Mouse (Mus musculus) forebrain, embryonic 12.5 days (tissue): ENCODE data around the gene Cmklr1. TPM values are rescaled to one million over a fixed set of nuclear protein-coding genes. Genes with fewer than 3 reads are reported as not detected.
A peak's percentile ranks its signal among the peaks of the same experiment; 100 is the strongest.

ENCODE experiments used
- ATAC-seq: fragments of 200-750 bp; cut with Nextera tagmentation; 2 replicates; pipeline ENCODE4 v1.8.0; 2017; ENCODE audit warnings: moderate TSS enrichment; ENCODE audit not compliant: low FRiP score
- H3K27ac ChIP-seq: fragments of 300-500 bp; sonication (generic); 2 replicates; pipeline ENCODE4 v1.5.1; 2016; ENCODE audit warnings: mild to moderate bottlenecking
- H3K27me3 ChIP-seq: fragments of 300-500 bp; sonication (generic); 2 replicates; pipeline ENCODE4 v1.6.1; 2016; ENCODE audit warnings: mild to moderate bottlenecking
- H3K36me3 ChIP-seq: fragments of 300-500 bp; sonication (generic); replicated peaks from 2 replicates; pipeline ENCODE4 v1.6.1; 2016; ENCODE audit warnings: mild to moderate bottlenecking
- H3K4me1 ChIP-seq: fragments of 300-500 bp; sonication (generic); 2 replicates; pipeline ENCODE4 v1.6.1; 2016
- H3K4me2 ChIP-seq: fragments of 300-500 bp; sonication (generic); 2 replicates; pipeline ENCODE4 v1.6.1; 2016; ENCODE audit warnings: mild to moderate bottlenecking, moderate library complexity
- H3K4me3 ChIP-seq: fragments of 300-500 bp; sonication (generic); replicated peaks from 2 replicates; pipeline ENCODE4 v1.5.1; 2016; ENCODE audit warnings: mild to moderate bottlenecking
- H3K9ac ChIP-seq: fragments of 300-500 bp; sonication (generic); 2 replicates; pipeline ENCODE4 v1.6.1; 2016; ENCODE audit warnings: mild to moderate bottlenecking
- H3K9me3 ChIP-seq: fragments of 300-500 bp; sonication (generic); 2 replicates; pipeline ENCODE4 v1.6.1; 2016
- WGBS: fragments of 180-500 bp; shearing (Covaris S2); methylation state at CpG from one replicate; pipeline ENCODE4 v1.1.7; 2016; 5-methylcytosine and 5-hydroxymethylcytosine counted together
- polyA plus RNA-seq: library from polyadenylated mRNA; unstranded; fragments of >200 nt; fragmentation: Nextera tagmentation; extraction: Ambion mirVana; gene quantifications from 2 replicates; pipeline ENCODE4 v1.2.1, GENCODE M21; 2016

The Cmklr1 gene
- polyA plus RNA-seq = 1.6 and 2.1 TPM in 2 replicates

GRCm38 (mm10) chr5:113650035-113650865 is at the start of gene Cmklr1:
Gene Cmklr1 (minus strand): TSS chr5:113650426.
- Histone ChIP-seq H3K9ac (no peak within 1 kb of the TSS), H3K4me2 (peak within 1 kb of the TSS; percentile 30), H3K27me3 (peaks cover 28% of the 10 kb centered on the region), H3K4me1 (peaks cover 11% of the 10 kb centered on the region), H3K36me3 (no peaks in the 10 kb centered on the region), H3K9me3 (no peaks in the 10 kb centered on the region), H3K27ac (no peak within 1 kb of the TSS), H3K4me3 (peak within 1 kb of the TSS; percentile 8; the same call in 1 of the 2 replicates)
- 14% methylated on average over 30 of the region's 30 CpGs for WGBS
- no peak for ATAC-seq

- Histone ChIP-seq H3K4me1 (peaks cover 23% of the 10 kb centered on the region), H3K36me3 (no peaks in the 10 kb centered on the region), H3K4me3 (no peak overlapping the region), H3K27ac (no peak overlapping the region), H3K9ac (no peak overlapping the region), H3K27me3 (no peaks in the 10 kb centered on the region), H3K4me2 (no peak overlapping the region), H3K9me3 (no peaks in the 10 kb centered on the region)
- 53% methylated on average over 5 of the region's 5 CpGs for WGBS
- ATAC-seq = no peak
Measured at GRCm38 (mm10) chr5:113694415-113694814, 44.2 kb upstream of the Cmklr1 start.

GRCm38 (mm10) chr5:113694000-113694399 is 43.8 kb upstream of the Cmklr1 start:
- no peaks in the 10 kb centered on the region for H3K27me3 ChIP-seq
- H3K4me1 ChIP-seq = peaks cover 26% of the 10 kb centered on the region
- no peak for ATAC-seq
- H3K36me3 ChIP-seq = no peaks in the 10 kb centered on the region
- no peaks in the 10 kb centered on the region for H3K9me3 ChIP-seq
- no peak overlapping the region for H3K4me3 ChIP-seq
- no peak overlapping the region for H3K27ac ChIP-seq
- H3K4me2 ChIP-seq = no peak overlapping the region
- 66% methylated on average over 4 of the region's 4 CpGs for WGBS
- no peak overlapping the region for H3K9ac ChIP-seq

- Histone ChIP-seq H3K27me3 (no peaks in the 10 kb centered on the region), H3K9ac (no peak overlapping the region), H3K36me3 (no peaks in the 10 kb centered on the region), H3K4me1 (peaks cover 26% of the 10 kb centered on the region), H3K4me2 (no peak overlapping the region), H3K9me3 (no peaks in the 10 kb centered on the region), H3K4me3 (no peak overlapping the region), H3K27ac (no peak overlapping the region)
- WGBS = 89% methylated on average over 8 of the region's 8 CpGs
- no peak for ATAC-seq
Measured at GRCm38 (mm10) chr5:113693196-113693755, 43.0 kb upstream of the Cmklr1 start.

GRCm38 (mm10) chr5:113690866-113691265 is 40.6 kb upstream of the Cmklr1 start:
- H3K9me3 ChIP-seq = no peaks in the 10 kb centered on the region
- no peaks in the 10 kb centered on the region for H3K36me3 ChIP-seq
- H3K27ac ChIP-seq = peak overlapping the region; percentile 58; the same call in 1 of the 2 replicates
- H3K4me3 ChIP-seq = no peak overlapping the region
- no peak overlapping the region for H3K9ac ChIP-seq
- ATAC-seq = no peak
- H3K4me2 ChIP-seq = no peak overlapping the region
- H3K4me1 ChIP-seq = peaks cover 26% of the 10 kb centered on the region
- 93% methylated on average over 2 of the region's 2 CpGs for WGBS
- no peaks in the 10 kb centered on the region for H3K27me3 ChIP-seq

- Histone ChIP-seq H3K4me3 (no peak overlapping the region), H3K4me2 (no peak overlapping the region), H3K27ac (peak overlapping the region; percentile 58; the same call in 1 of the 2 replicates), H3K4me1 (peaks cover 25% of the 10 kb centered on the region), H3K9me3 (no peaks in the 10 kb centered on the region), H3K27me3 (no peaks in the 10 kb centered on the region), H3K9ac (no peak overlapping the region), H3K36me3 (no peaks in the 10 kb centered on the region)
- 58% methylated on average over 15 of the region's 15 CpGs for WGBS
- ATAC-seq = peak; percentile 63
Measured at GRCm38 (mm10) chr5:113690069-113690548, 39.9 kb upstream of the Cmklr1 start.

- Histone ChIP-seq H3K4me2 (no peak overlapping the region), H3K36me3 (no peaks in the 10 kb centered on the region), H3K27me3 (no peaks in the 10 kb centered on the region), H3K4me3 (no peak overlapping the region), H3K27ac (no peak overlapping the region), H3K4me1 (peaks cover 20% of the 10 kb centered on the region), H3K9ac (no peak overlapping the region), H3K9me3 (no peaks in the 10 kb centered on the region)
- ATAC-seq = no peak
- 90% methylated on average over 5 of the region's 5 CpGs for WGBS
Measured at GRCm38 (mm10) chr5:113687514-113687913, 37.3 kb upstream of the Cmklr1 start.

GRCm38 (mm10) chr5:113685471-113685870 is 35.2 kb upstream of the Cmklr1 start:
- Histone ChIP-seq H3K36me3 (no peaks in the 10 kb centered on the region), H3K27me3 (no peaks in the 10 kb centered on the region), H3K9ac (no peak overlapping the region), H3K4me1 (peaks cover 15% of the 10 kb centered on the region), H3K9me3 (no peaks in the 10 kb centered on the region), H3K4me2 (no peak overlapping the region), H3K27ac (no peak overlapping the region), H3K4me3 (no peak overlapping the region)
- no peak for ATAC-seq
- 79% methylated on average over 5 of the region's 5 CpGs for WGBS

- WGBS = 72% methylated on average over 5 of the region's 5 CpGs
- Histone ChIP-seq H3K27ac (no peak overlapping the region), H3K27me3 (no peaks in the 10 kb centered on the region), H3K4me3 (no peak overlapping the region), H3K9me3 (no peaks in the 10 kb centered on the region), H3K9ac (no peak overlapping the region), H3K4me2 (no peak overlapping the region), H3K36me3 (no peaks in the 10 kb centered on the region), H3K4me1 (peaks cover 6% of the 10 kb centered on the region; the same call in 1 of the 2 replicates)
- ATAC-seq = no peak
Measured at GRCm38 (mm10) chr5:113683246-113683645, 33.0 kb upstream of the Cmklr1 start.

- Histone ChIP-seq H3K27ac (no peak overlapping the region), H3K9ac (no peak overlapping the region), H3K4me3 (no peak overlapping the region), H3K4me1 (peaks cover 6% of the 10 kb centered on the region; the same call in 1 of the 2 replicates), H3K4me2 (no peak overlapping the region), H3K9me3 (no peaks in the 10 kb centered on the region), H3K36me3 (no peaks in the 10 kb centered on the region), H3K27me3 (no peaks in the 10 kb centered on the region)
- 87% methylated on average over 3 of the region's 3 CpGs for WGBS
- no peak for ATAC-seq
Measured at GRCm38 (mm10) chr5:113682472-113682871, 32.2 kb upstream of the Cmklr1 start.

GRCm38 (mm10) chr5:113681219-113681618 is 31.0 kb upstream of the Cmklr1 start:
- no peak overlapping the region for H3K9ac ChIP-seq
- peaks cover 6% of the 10 kb centered on the region; the same call in 1 of the 2 replicates for H3K4me1 ChIP-seq
- no peak for ATAC-seq
- H3K27ac ChIP-seq = no peak overlapping the region
- WGBS = 81% methylated on average over 14 of the region's 14 CpGs
- no peak overlapping the region for H3K4me3 ChIP-seq
- no peak overlapping the region for H3K4me2 ChIP-seq
- H3K36me3 ChIP-seq = no peaks in the 10 kb centered on the region
- H3K27me3 ChIP-seq = no peaks in the 10 kb centered on the region
- no peaks in the 10 kb centered on the region for H3K9me3 ChIP-seq

- Histone ChIP-seq H3K4me3 (no peak overlapping the region), H3K27ac (no peak overlapping the region), H3K9me3 (no peaks in the 10 kb centered on the region), H3K36me3 (no peaks in the 10 kb centered on the region), H3K4me1 (peaks cover 6% of the 10 kb centered on the region; the same call in 1 of the 2 replicates), H3K4me2 (no peak overlapping the region), H3K9ac (no peak overlapping the region), H3K27me3 (no peaks in the 10 kb centered on the region)
- no peak for ATAC-seq
- 95% methylated on average over 4 of the region's 4 CpGs for WGBS
Measured at GRCm38 (mm10) chr5:113679509-113679908, 29.3 kb upstream of the Cmklr1 start.
